Mouse (Mus musculus): ENCODE measurements at regions not wholly inside any gene's neighbourhood (a gene's known extent, or its start where the extent isn't known, plus 50 kb on each side); places are given as distances from the start of the nearest gene placed in this dataset.

DNA sequence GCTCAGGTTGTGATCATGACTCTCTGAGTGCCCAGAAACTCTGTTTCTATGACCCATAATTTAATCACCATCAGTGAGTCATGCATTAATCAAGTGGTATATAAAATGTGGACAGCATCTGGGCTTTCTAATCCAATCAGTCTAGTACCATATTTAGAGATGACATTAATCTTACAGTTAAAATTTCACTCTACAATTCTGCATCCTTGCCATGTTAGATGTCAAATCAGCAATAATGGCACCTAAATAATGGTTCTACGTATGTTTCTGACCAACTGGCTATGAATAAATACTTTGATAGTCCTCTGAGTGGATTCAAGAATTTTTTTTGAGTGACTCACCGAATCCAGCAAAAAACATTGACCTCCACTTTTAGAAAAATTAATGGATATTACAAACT lies 383.0 kb upstream of the Gm12666 start:
- DNase-seq (ENCODE audit: low read depth, low spot score) = no peak

- DNase-seq (ENCODE audit: low read depth, low spot score) = no peak
These were observed 373.8 kb upstream of the Gm12666 start for GRCm38 (mm10) chr4:92565357-92565756.

GRCm38 (mm10) chr4:92555186-92555585 lies 363.6 kb upstream of the Gm12666 start:
- no peak for DNase-seq (ENCODE audit: low read depth, low spot score)

DNA sequence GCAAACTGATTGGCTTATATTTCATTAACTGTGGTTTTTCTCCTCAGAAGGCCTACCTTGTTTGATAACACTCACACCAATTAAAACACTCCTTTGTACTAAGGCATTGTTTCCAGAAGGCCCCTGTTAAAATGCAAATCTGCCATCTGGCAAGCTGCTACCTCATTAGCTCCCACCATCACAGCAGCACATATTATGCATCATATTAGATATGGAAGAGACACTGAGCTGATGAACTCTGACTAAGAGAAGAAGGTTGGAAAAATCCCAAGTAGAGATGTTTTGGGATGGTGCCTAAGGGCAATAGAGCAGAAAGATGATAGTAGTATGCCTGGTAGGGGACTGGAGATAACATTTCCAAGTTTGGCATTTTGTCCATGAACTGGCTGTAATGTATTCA lies 350.5 kb upstream of the Gm12666 start:
- no peak for DNase-seq (ENCODE audit: low read depth, low spot score)

DNA sequence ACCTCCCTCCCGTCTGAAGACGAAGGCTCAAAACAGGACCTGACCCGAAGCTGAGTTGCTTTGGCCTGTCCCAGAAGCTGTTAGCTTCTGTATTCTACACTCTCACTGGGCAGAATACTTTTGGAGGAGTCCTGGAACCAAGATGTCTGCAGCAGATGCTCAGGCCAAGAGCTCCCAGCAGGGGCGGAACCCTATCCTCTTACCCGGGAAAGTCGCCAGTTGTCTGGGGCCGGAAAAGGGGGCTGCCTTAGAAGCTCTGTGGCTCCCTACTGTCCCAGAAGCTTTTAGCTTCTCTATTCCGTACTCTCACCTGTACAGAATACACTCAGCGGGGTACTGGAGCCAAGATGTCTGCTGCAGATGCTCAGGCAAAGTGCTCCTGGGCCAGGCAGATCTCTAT lies 346.7 kb upstream of the Gm12666 start:
- peak; percentile 1 for DNase-seq (ENCODE audit: low read depth, low spot score)

- DNase-seq (ENCODE audit: low read depth, low spot score) = no peak
These were observed 310.5 kb upstream of the Gm12666 start for GRCm38 (mm10) chr4:92502010-92502409.

GRCm38 (mm10) chr4:92500168-92500567 lies 308.6 kb upstream of the Gm12666 start:
- no peak for DNase-seq (ENCODE audit: low read depth, low spot score)

- no peak for DNase-seq (ENCODE audit: low read depth, low spot score)
These were observed 295.1 kb upstream of the Gm12666 start for GRCm38 (mm10) chr4:92486603-92487002.

- no peak for DNase-seq (ENCODE audit: low read depth, low spot score)
These were observed 266.6 kb upstream of the Gm12666 start for GRCm38 (mm10) chr4:92458186-92458585.
